Mouse (Mus musculus) brown adipose tissue, adult 24 weeks (tissue): ENCODE results near the gene Acot4. TPM values are rescaled to one million over a fixed set of nuclear protein-coding genes. Genes with fewer than 3 reads are reported as not detected.
"Not testable (repeated sequence)": the region's sequence is repeated elsewhere in the genome, so short reads cannot be mapped to it uniquely, and the experiment has no call there.

Experiments used
- H3K27ac ChIP-seq: fragments of 200-500 bp; replicated peaks from 2 replicates; pipeline ENCODE4 v1.5.1; 2012; ENCODE audit warnings: low read depth, mild to moderate bottlenecking, low read length
- H3K4me1 ChIP-seq: fragments of 200-500 bp; 2 replicates; pipeline ENCODE4 v1.6.1; 2012; ENCODE audit warnings: low read length, mixed read lengths; ENCODE audit not compliant: control insufficient read depth, insufficient read depth, insufficient read length
- H3K4me3 ChIP-seq: fragments of 200-500 bp; 2 replicates; pipeline ENCODE4 v1.5.1; 2012; ENCODE audit warnings: low read depth, mild to moderate bottlenecking, low read length, moderate library complexity; ENCODE audit not compliant: insufficient read depth
- polyA plus RNA-seq: library from polyadenylated mRNA; stranded (reverse); fragments of >200 nt; gene quantifications from 2 replicates; pipeline ENCODE4 v1.2.4, GENCODE M21; 2012; ENCODE audit not compliant: missing spikeins, insufficient read depth, insufficient read length

Gene Acot4
- polyA plus RNA-seq, 1 experiment = 2.8 TPM

- Histone ChIP-seq H3K27ac (no peak overlapping the region), H3K4me3 (no peak overlapping the region), H3K4me1 (no peaks in the 10 kb centered on the region)
These were observed 14.4 kb downstream of the Acot4 start for GRCm38 (mm10) chr12:84052609-84053008.

- Histone ChIP-seq H3K27ac (no peak overlapping the region), H3K4me3 (peak overlapping the region; percentile 14; the same call in 1 of the 2 replicates)
These were observed 15.0 kb downstream of the Acot4 start for GRCm38 (mm10) chr12:84053173-84053572.

DNA sequence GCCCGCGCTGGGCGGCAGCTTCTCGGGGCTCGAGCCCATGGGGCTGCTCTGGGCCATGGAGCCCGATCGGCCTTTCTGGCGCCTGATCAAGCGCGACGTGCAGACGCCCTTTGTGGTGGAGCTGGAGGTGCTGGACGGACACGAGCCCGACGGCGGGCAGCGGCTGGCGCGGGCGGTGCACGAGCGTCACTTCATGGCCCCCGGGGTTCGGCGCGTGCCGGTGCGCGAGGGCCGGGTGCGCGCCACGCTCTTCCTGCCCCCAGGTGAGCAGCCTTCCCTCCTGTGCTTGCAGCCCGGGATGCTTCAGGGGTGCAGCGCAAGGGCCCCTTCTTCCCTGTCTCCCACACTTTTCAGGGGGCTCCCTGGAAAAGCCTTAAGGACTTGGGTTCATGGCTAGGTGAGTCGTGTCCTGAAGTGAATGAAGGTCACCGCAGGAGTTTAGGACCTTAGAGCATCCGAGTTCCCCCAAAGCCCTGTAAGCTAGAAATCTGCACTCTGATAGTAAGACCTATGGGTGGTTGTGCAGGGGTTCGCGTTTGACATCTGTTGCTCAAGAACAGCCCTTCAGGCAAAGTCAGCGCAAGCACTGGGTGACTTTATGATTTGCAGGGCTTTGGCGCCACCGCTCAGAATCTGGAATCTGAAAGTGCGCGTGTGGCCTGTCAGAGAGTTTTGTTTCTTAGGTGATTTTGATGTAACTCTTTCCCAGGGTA lies 15.7 kb downstream of the Acot4 start:
- no peak overlapping the region for H3K27ac ChIP-seq
- no peaks in the 10 kb centered on the region for H3K4me1 ChIP-seq
- H3K4me3 ChIP-seq = peak overlapping the region; percentile 14; the same call in 1 of the 2 replicates

More at GRCm38 (mm10) chr12:84053173-84053572, 15.0 kb downstream of the Acot4 start:
- H3K4me1 ChIP-seq = no peaks in the 10 kb centered on the region

- Histone ChIP-seq H3K4me3 (no peak overlapping the region), H3K27ac (no peak overlapping the region)
These were observed 22.8 kb downstream of the Acot4 start for GRCm38 (mm10) chr12:84060946-84061345.

GRCm38 (mm10) chr12:84062336-84062735 lies 24.2 kb downstream of the Acot4 start:
- H3K4me1 ChIP-seq = no peaks in the 10 kb centered on the region
- H3K27ac ChIP-seq = no peak overlapping the region
- H3K4me3 ChIP-seq = no peak overlapping the region

More at GRCm38 (mm10) chr12:84060946-84061345, 22.8 kb downstream of the Acot4 start:
- H3K4me1 ChIP-seq = no peaks in the 10 kb centered on the region

- Histone ChIP-seq H3K4me3 (no peak overlapping the region), H3K4me1 (no peaks in the 10 kb centered on the region), H3K27ac (no peak overlapping the region)
These were observed 25.0 kb downstream of the Acot4 start for GRCm38 (mm10) chr12:84063228-84063627.

- no peak overlapping the region for H3K27ac ChIP-seq
- H3K4me3 ChIP-seq = no peak overlapping the region
- H3K4me1 ChIP-seq = no peaks in the 10 kb centered on the region
These were observed 25.7 kb downstream of the Acot4 start for GRCm38 (mm10) chr12:84063833-84064232.

DNA sequence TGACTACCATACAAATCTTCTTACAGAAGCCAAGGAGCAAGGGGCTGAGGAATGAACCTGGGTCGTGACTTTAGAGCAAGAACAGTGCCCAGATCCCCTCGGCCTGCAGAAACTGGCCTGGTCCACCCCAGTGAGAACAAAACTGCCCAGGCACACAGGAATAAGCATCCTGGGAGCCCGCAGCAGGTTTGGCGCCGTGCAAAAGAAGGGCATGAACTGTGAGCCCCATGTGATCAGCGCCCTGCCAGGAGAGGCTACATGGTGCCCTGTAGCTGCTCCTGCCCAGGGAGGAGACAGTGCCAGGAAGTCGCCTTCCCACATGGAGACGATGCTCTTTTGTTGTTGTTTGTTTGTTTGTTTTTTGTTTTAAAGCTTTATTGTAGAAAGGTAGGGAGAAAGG lies 26.4 kb downstream of the Acot4 start:
- no peak overlapping the region for H3K4me3 ChIP-seq
- H3K27ac ChIP-seq = no peak overlapping the region
- H3K4me1 ChIP-seq = peaks cover 2% of the 10 kb centered on the region; the same call in 1 of the 2 replicates

- H3K27ac ChIP-seq = no peak overlapping the region
- peaks cover 2% of the 10 kb centered on the region; the same call in 1 of the 2 replicates for H3K4me1 ChIP-seq
- no peak overlapping the region for H3K4me3 ChIP-seq
These were observed 29.6 kb downstream of the Acot4 start for GRCm38 (mm10) chr12:84067752-84068151.

DNA sequence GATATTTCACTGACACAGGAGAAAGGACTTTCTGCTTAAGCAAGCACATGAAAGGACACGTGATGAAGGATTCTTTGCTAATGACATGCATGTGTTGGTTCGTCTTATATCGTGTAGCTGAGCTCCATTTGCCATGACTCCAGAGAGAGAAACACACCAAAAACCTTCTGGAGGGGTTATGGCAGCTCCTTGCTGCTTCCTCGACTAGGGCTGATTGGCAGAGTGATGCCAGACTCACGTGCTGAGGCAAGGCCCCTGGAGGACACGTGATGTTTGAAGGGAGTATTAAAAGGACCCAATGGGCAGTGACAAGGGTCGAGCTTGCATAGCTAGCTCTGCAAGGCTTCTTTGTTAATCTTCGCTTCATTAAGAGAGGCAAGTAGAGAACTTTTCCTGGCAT lies 30.1 kb downstream of the Acot4 start:
- Histone ChIP-seq H3K4me3 (no peak overlapping the region), H3K27ac (no peak overlapping the region), H3K4me1 (peaks cover 2% of the 10 kb centered on the region; the same call in 1 of the 2 replicates)

- Histone ChIP-seq H3K4me1 (peaks cover 2% of the 10 kb centered on the region; the same call in 1 of the 2 replicates), H3K4me3 (peak within 1 kb of the TSS; percentile 40), H3K27ac (no peak within 1 kb of the TSS)
These were observed 30.8 kb downstream of the Acot4 start, which contains the start of gene Acot5 for GRCm38 (mm10) chr12:84068986-84069385. TSS of gene Acot5 (plus strand) at chr12:84069325.

GRCm38 (mm10) chr12:84069582-84069981 lies 31.4 kb downstream of the Acot4 start:
- H3K27ac ChIP-seq, H3K4me1 ChIP-seq: not testable (repeated sequence)
- H3K4me3 ChIP-seq = peak overlapping the region; percentile 40

- Histone ChIP-seq H3K4me1 (peaks cover 2% of the 10 kb centered on the region; the same call in 1 of the 2 replicates), H3K4me3 (no peak overlapping the region), H3K27ac (no peak overlapping the region)
These were observed 33.5 kb downstream of the Acot4 start for GRCm38 (mm10) chr12:84071696-84072095.

- no peak overlapping the region for H3K27ac ChIP-seq
- H3K4me1 ChIP-seq = no peaks in the 10 kb centered on the region
- no peak overlapping the region for H3K4me3 ChIP-seq
These were observed 39.3 kb downstream of the Acot4 start for GRCm38 (mm10) chr12:84077371-84077990.

DNA sequence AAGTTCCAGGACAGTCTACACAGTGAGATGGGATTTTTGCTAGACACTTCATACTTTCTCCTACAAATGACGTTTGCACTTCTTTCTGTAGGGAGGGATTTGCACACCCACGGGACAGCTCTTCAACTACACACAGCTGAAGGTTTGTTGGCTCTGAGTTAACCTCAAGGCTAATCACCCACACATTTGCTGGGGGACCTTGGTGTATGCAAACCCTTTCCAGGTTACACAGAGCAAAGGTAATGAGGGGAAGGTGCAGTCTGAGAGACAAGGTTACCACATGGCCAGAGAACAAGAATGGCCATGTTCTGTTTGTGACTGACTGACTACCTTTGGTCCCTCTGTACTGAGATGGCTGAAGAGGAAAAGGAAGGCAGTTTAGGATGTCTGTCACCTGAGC lies 45.7 kb downstream of the Acot4 start:
- Histone ChIP-seq H3K27ac (no peak overlapping the region), H3K4me3 (no peak overlapping the region), H3K4me1 (no peaks in the 10 kb centered on the region)

GRCm38 (mm10) chr12:84084581-84084980 lies 46.4 kb downstream of the Acot4 start:
- Histone ChIP-seq H3K4me3 (no peak overlapping the region), H3K4me1 (no peaks in the 10 kb centered on the region), H3K27ac (no peak overlapping the region)
